Mouse (Mus musculus): ENCODE measurements around the gene Acads. TPM values are rescaled to one million over a fixed set of nuclear protein-coding genes. Genes with fewer than 3 reads are reported as not detected.
A peak's percentile ranks its signal among the peaks of the same experiment; 100 is the strongest.

Gene Acads
- polyA plus RNA-seq, 1 experiment = 101 TPM

DNA sequence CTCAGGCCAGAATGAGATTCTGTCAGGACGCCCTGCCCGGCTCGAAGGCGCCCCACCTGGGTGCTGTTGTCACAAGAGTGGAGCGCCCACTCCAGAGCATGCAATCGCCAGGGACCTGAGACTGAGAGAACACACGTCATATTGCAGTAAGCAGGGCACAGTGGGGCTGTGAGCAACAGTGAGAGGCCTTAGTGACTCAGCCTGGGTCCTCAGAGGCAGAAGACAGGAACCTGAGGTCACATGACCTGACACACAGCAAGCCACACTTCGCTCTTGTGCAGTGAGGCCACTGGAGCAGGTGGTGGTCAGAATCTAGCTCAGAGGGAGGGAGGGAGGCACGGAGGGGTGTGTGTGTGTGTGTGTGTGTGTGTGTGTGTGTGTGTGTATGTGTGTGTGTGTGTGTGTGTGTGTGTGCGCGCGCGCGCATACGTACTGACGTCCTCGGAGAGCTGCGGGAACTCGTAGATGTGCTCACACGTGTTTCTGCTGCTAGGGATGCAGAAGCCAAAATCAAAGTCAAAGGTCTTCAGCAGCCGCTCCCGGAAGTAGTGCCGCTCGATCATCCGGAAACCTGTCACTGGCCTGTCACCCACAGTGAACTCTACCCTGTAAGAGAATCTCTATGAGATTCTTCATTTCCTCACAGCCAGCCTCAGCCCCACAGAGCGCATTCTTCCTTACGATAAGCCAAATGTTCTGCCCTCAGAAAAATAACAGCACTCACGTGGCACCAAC lies 7.6 kb upstream of the Acads start:
- no peak for DNase-seq
- H3K36me3 ChIP-seq (ENCODE audit: control insufficient read depth, insufficient read depth, low read length) = peaks cover 12% of the 10 kb centered on the region
- H3K4me3 ChIP-seq (ENCODE audit: control insufficient read depth, insufficient read depth, low read length) = no peak overlapping the region; the same call in 1 of the 2 replicates
- no peak for TF ChIP-seq POLR2A (IDR thresholded peaks at IDR 0.05; ENCODE audit: control insufficient read depth, extremely low read depth, insufficient read depth, low read length, poor library complexity)
- 0 out of 2 replicates have a peak overlapping the region, but pooled peaks have one; percentile 5 for H3K27ac ChIP-seq (ENCODE audit: control insufficient read depth, insufficient read depth, low read length)
- no peaks in the 10 kb centered on the region for H3K27me3 ChIP-seq (ENCODE audit: control insufficient read depth, insufficient read depth, low read length)
- whole genome bisulfite sequencing = 81% methylated on average over 28 of the region's 28 CpGs
- peaks cover 20% of the 10 kb centered on the region for H3K4me1 ChIP-seq (replicated peaks; ENCODE audit: control insufficient read depth, insufficient read depth, low read length)

DNA sequence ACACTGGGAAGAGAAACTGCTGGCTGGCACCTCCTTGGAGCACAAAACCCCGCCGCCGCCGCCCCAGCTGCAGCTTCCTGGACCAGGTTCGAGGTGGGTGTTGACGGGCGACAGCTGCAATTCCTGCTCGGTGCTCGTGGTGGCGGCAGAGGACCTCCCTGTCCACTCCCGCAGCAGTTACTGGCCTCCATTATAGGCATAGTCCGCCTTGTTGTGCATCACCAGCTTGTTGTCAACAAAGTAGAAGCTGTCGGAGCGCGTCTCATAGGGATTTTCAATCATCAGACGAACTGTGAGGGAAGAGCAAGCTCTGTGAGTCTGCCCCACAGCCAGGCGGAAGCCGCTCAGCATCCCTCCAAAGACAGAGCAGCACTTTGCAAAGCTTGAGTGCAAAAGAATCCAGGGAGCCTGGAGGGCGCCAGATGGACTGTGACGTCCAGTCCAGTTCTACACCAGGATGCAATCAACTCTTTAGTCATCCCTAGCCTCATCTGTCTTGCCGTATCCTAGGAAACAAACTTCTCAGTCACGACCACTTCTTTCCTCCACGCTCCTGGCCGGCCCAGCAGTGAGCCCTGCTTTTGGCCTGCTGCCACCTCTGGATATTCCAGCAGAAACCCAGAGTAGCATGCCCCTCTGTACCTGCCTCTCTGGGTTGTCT lies 6.2 kb upstream of the Acads start:
- peaks cover 19% of the 10 kb centered on the region for H3K4me1 ChIP-seq (replicated peaks; ENCODE audit: control insufficient read depth, insufficient read depth, low read length)
- H3K36me3 ChIP-seq (ENCODE audit: control insufficient read depth, insufficient read depth, low read length) = peaks cover 12% of the 10 kb centered on the region
- no peak overlapping the region for H3K4me3 ChIP-seq (ENCODE audit: control insufficient read depth, insufficient read depth, low read length)
- DNase-seq = peak; percentile 88
- no peak; the same call in 1 of the 2 replicates for TF ChIP-seq POLR2A (IDR thresholded peaks at IDR 0.05; ENCODE audit: control insufficient read depth, extremely low read depth, insufficient read depth, low read length, poor library complexity)
- peak; percentile 89 for TF ChIP-seq CTCF (IDR thresholded peaks at IDR 0.05; ENCODE audit: borderline replicate concordance, control insufficient read depth, extremely low read depth, insufficient read depth, low read length, poor library complexity)
- no peak overlapping the region for H3K27ac ChIP-seq (ENCODE audit: control insufficient read depth, insufficient read depth, low read length)
- WGBS = 37% methylated on average over 24 of the region's 24 CpGs
- H3K27me3 ChIP-seq (ENCODE audit: control insufficient read depth, insufficient read depth, low read length) = no peaks in the 10 kb centered on the region

DNA sequence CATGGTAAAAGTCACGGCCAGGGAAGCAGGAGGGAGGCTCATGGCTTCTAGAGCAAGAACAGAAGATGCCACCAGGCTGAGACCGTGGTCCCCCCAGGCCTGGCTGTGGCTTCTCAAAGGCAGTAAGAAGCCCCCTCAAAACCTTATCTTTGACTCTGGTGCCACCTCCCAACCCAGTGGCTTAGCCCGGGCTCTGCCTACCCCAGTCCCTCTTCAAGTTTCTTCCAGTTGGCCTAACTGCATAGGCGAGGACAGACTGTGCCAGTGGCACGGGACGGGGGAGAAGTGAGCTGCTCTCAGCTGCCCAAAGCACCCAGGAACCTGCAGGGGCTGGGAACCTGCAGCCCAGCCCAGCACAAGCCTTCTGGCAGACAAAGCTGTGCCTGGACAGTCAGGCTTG lies 5.5 kb upstream of the Acads start:
- Histone ChIP-seq H3K36me3 (ENCODE audit: control insufficient read depth, insufficient read depth, low read length) (peaks cover 12% of the 10 kb centered on the region), H3K27me3 (ENCODE audit: control insufficient read depth, insufficient read depth, low read length) (no peaks in the 10 kb centered on the region), H3K4me1 (replicated peaks; ENCODE audit: control insufficient read depth, insufficient read depth, low read length) (peaks cover 14% of the 10 kb centered on the region; the same call in 1 of the 2 replicates), H3K27ac (ENCODE audit: control insufficient read depth, insufficient read depth, low read length) (no peak overlapping the region), H3K4me3 (ENCODE audit: control insufficient read depth, insufficient read depth, low read length) (no peak overlapping the region)
- DNase-seq = no peak
- 97% methylated on average over 6 of the region's 6 CpGs for WGBS
- TF ChIP-seq CTCF (IDR thresholded peaks at IDR 0.05; ENCODE audit: borderline replicate concordance, control insufficient read depth, extremely low read depth, insufficient read depth, low read length, poor library complexity) (no peak), POLR2A (IDR thresholded peaks at IDR 0.05; ENCODE audit: control insufficient read depth, extremely low read depth, insufficient read depth, low read length, poor library complexity) (no peak)

DNA sequence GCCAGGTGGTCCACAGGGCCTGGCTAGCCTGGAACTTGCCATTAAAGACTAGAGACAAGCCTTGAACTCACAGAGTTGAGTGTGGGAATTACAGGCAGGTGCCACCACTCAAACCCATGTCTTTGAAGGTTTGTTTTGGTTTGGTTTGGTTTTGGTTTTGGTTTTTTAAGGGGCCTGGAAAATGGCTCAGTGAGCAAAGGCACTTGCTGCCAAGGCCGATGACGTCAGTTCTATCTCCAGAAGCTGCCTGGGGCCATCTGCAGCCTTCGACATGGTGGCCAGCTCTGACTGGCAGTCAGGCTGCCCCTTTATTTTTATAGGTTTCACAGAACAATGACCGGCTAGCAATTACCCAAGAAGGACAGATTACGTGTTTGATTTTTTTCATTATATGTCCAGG lies 1.8 kb upstream of the Acads start:
- 87% methylated on average over 5 of the region's 5 CpGs for WGBS
- no peak overlapping the region for H3K4me3 ChIP-seq (ENCODE audit: control insufficient read depth, insufficient read depth, low read length)
- no peak overlapping the region for H3K27ac ChIP-seq (ENCODE audit: control insufficient read depth, insufficient read depth, low read length)
- no peak for TF ChIP-seq POLR2A (IDR thresholded peaks at IDR 0.05; ENCODE audit: control insufficient read depth, extremely low read depth, insufficient read depth, low read length, poor library complexity)
- no peak for TF ChIP-seq CTCF (IDR thresholded peaks at IDR 0.05; ENCODE audit: borderline replicate concordance, control insufficient read depth, extremely low read depth, insufficient read depth, low read length, poor library complexity)
- H3K4me1 ChIP-seq (replicated peaks; ENCODE audit: control insufficient read depth, insufficient read depth, low read length) = peaks cover 5% of the 10 kb centered on the region
- no peak for DNase-seq
- peaks cover 1% of the 10 kb centered on the region for H3K36me3 ChIP-seq (ENCODE audit: control insufficient read depth, insufficient read depth, low read length)
- no peaks in the 10 kb centered on the region for H3K27me3 ChIP-seq (ENCODE audit: control insufficient read depth, insufficient read depth, low read length)

DNA sequence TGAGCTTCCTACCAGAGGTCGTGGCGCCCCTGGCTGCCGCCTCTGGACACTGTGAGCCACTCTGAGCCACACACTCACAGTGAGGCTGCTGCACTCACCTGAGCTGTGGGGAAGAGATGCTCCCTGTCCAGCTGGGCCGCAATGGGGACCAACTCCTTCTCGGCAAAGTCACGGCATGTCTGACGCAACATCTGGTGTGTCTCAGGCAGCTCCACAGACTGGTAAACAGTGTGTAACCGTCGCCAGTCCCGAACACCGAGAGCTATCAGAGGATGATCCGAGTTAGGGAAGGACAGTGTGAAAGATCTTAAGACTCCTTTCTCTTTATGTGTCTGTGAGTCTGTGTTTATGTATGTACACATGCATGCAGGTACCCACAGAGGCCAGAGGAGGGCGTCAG lies 1.7 kb downstream of the Acads start:
- WGBS = 98% methylated on average over 13 of the region's 13 CpGs
- H3K4me1 ChIP-seq (replicated peaks; ENCODE audit: control insufficient read depth, insufficient read depth, low read length) = peaks cover 5% of the 10 kb centered on the region; the same call in 1 of the 2 replicates
- no peak overlapping the region for H3K27ac ChIP-seq (ENCODE audit: control insufficient read depth, insufficient read depth, low read length)
- H3K36me3 ChIP-seq (ENCODE audit: control insufficient read depth, insufficient read depth, low read length) = no peaks in the 10 kb centered on the region; the same call in 1 of the 2 replicates
- TF ChIP-seq POLR2A (IDR thresholded peaks at IDR 0.05; ENCODE audit: control insufficient read depth, extremely low read depth, insufficient read depth, low read length, poor library complexity) (no peak), CTCF (IDR thresholded peaks at IDR 0.05; ENCODE audit: borderline replicate concordance, control insufficient read depth, extremely low read depth, insufficient read depth, low read length, poor library complexity) (no peak)
- no peak overlapping the region for H3K4me3 ChIP-seq (ENCODE audit: control insufficient read depth, insufficient read depth, low read length)
- no peaks in the 10 kb centered on the region for H3K27me3 ChIP-seq (ENCODE audit: control insufficient read depth, insufficient read depth, low read length)
- no peak for DNase-seq

DNA sequence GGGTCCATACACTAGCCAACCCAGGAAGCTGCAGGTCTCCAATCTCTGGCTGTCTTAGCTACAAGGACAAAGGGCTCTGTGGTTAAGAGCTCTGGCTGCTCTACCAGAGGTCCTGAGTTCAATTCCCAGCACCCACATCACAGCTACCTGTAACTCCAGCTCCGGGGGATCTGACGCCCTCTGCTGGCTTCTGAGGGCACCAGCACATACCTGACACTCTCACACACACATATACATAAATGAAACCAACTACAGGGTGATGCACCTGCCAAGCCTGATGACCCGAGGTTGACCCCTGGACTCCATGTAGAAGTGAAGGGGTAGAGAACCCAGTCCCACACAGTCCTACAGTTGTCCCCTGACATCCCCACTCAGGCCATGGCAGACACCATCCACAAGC lies 2.7 kb downstream of the Acads start:
- DNase-seq = no peak
- Histone ChIP-seq H3K4me3 (ENCODE audit: control insufficient read depth, insufficient read depth, low read length) (no peak overlapping the region), H3K36me3 (ENCODE audit: control insufficient read depth, insufficient read depth, low read length) (peaks cover 3% of the 10 kb centered on the region; the same call in 1 of the 2 replicates), H3K4me1 (replicated peaks; ENCODE audit: control insufficient read depth, insufficient read depth, low read length) (peaks cover 5% of the 10 kb centered on the region; the same call in 1 of the 2 replicates), H3K27ac (ENCODE audit: control insufficient read depth, insufficient read depth, low read length) (no peak overlapping the region), H3K27me3 (ENCODE audit: control insufficient read depth, insufficient read depth, low read length) (no peaks in the 10 kb centered on the region)
- no peak for TF ChIP-seq POLR2A (IDR thresholded peaks at IDR 0.05; ENCODE audit: control insufficient read depth, extremely low read depth, insufficient read depth, low read length, poor library complexity)
- no peak for TF ChIP-seq CTCF (IDR thresholded peaks at IDR 0.05; ENCODE audit: borderline replicate concordance, control insufficient read depth, extremely low read depth, insufficient read depth, low read length, poor library complexity)
- 96% methylated on average over 3 of the region's 3 CpGs for WGBS

Measured in thymus, adult 2 months (tissue).